Mouse (Mus musculus) Patski (cell line): Measurements from ENCODE around the gene Selenoh. TPM values are rescaled to one million over a fixed set of nuclear protein-coding genes. Genes with fewer than 3 reads are reported as not detected.

Experiments
- ATAC-seq: fragments of 100-300 bp; one replicate; pipeline ENCODE4 v1.8.0; 2021
- CTCF ChIA-PET: fragments of 350-600 bp; sonication (Branson Sonifier 250); formaldehyde crosslinking; loops from one replicate; lab custom pipeline; 2022; ENCODE audit warnings: inconsistent platforms; lab: Charles Lee
- POLR2A ChIA-PET: fragments of 350-600 bp; sonication (Branson Sonifier 250); formaldehyde crosslinking; loops from one replicate; lab custom pipeline; 2022; ENCODE audit warnings: antibody characterized with exemption, inconsistent platforms; lab: Charles Lee
- DNase-seq: peaks from one replicate; pipeline ENCODE4 v3.0.0-alpha.2; 2011; ENCODE audit warnings: low read depth, low spot score
- H3K27me3 ChIP-seq: fragments of 371-371 bp; one replicate; pipeline ENCODE4 v1.5.1; 2021
- CTCF ChIP-seq: fragments of 100-300 bp; IDR thresholded peaks from one replicate; pipeline ENCODE4 v1.5.1; 2021
- in situ Hi-C: fragments of 300-500 bp; cut with MboI; formaldehyde crosslinking; loops from 3 replicates; pipeline ENCODE4 v1.11.1; 2018; ENCODE audit warnings: low pct_unique_long_range_greater_than_20kb, mixed read lengths
- polyA plus RNA-seq: library from polyadenylated mRNA; unstranded; gene quantifications from one replicate; pipeline ENCODE4 v1.2.3, GENCODE M21; 2021

Selenoh gene
- polyA plus RNA-seq, 1 experiment from 2014 or later, result 60.4 TPM

GRCm38 (mm10) chr2:84636231-84636741 lies 34.3 kb downstream of the Selenoh start:
- ChIA-PET CTCF (interaction anchor here (1.1 to 1.8 kb wide), 5 partner anchors 11 to 54 kb away, joined by 3 to 17 read pairs (median 4); no protein-coding TSS in a partner anchor), POLR2A (interaction anchor here (1.0 kb wide), 1 partner anchor 14 kb away, joined by 4 read pairs; the partner anchor contains the start of gene Ctnnd1)
- in situ Hi-C loops, result no loop called here
- H3K27me3 ChIP-seq, result no peaks in the 10 kb centered on the region
- no peak for TF ChIP-seq CTCF
- DNase-seq (no peak), ATAC-seq (no peak)

- DNase-seq (peak; percentile 97), ATAC-seq (peak; percentile 96)
- no peak for TF ChIP-seq CTCF
- in situ Hi-C loops, result no loop called here
- H3K27me3 ChIP-seq, result no peaks in the 10 kb centered on the region
- CTCF ChIA-PET, result interaction anchor here (0.8 to 1.8 kb wide), 6 partner anchors 8 to 25 kb away, joined by 3 to 17 read pairs (median 4); no protein-coding TSS in a partner anchor
- POLR2A ChIA-PET, result no interaction called here
These were observed 35.0 kb downstream of the Selenoh start for GRCm38 (mm10) chr2:84635611-84636010.

GRCm38 (mm10) chr2:84634934-84635482 lies 35.6 kb downstream of the Selenoh start:
- in situ Hi-C loops, result no loop called here
- DNase-seq (no peak), ATAC-seq (peak; percentile 26)
- H3K27me3 ChIP-seq, result no peaks in the 10 kb centered on the region
- no peak for TF ChIP-seq CTCF
- ChIA-PET POLR2A (no interaction called here), CTCF (interaction anchor here (0.8 to 1.8 kb wide), 8 partner anchors 8 to 25 kb away, joined by 3 to 17 read pairs (median 4); no protein-coding TSS in a partner anchor)

GRCm38 (mm10) chr2:84634006-84634405 lies 36.6 kb downstream of the Selenoh start:
- CTCF ChIA-PET, result interaction anchor here (0.8 to 2.6 kb wide), 4 partner anchors 10 to 16 kb away, joined by 3 to 19 read pairs (median 4); no protein-coding TSS in a partner anchor

GRCm38 (mm10) chr2:84632999-84633398 lies 37.6 kb downstream of the Selenoh start:
- TF ChIP-seq CTCF, result no peak
- DNase-seq (no peak), ATAC-seq (no peak)
- ChIA-PET CTCF (interaction anchor here (0.7 to 2.6 kb wide), 4 partner anchors 10 to 23 kb away, joined by 3 to 19 read pairs (median 4); partner anchors contain the start of gene Ctnnd1), POLR2A (interaction anchor here (0.6 to 1.2 kb wide), 3 partner anchors 10 to 79 kb away, joined by 3 to 4 read pairs (median 3); no protein-coding TSS in a partner anchor)
- H3K27me3 ChIP-seq, result no peaks in the 10 kb centered on the region
- in situ Hi-C loops, result no loop called here

More at GRCm38 (mm10) chr2:84634006-84634405, 36.6 kb downstream of the Selenoh start:
- POLR2A ChIA-PET, result no interaction called here
- no peak for TF ChIP-seq CTCF
- in situ Hi-C loops, result no loop called here
- ATAC-seq (no peak), DNase-seq (no peak)
- no peaks in the 10 kb centered on the region for H3K27me3 ChIP-seq

- H3K27me3 ChIP-seq, result no peaks in the 10 kb centered on the region
- ATAC-seq (no peak), DNase-seq (no peak)
- TF ChIP-seq CTCF, result no peak
- CTCF ChIA-PET, result interaction anchor here (0.6 to 2.6 kb wide), 7 partner anchors 9 to 46 kb away, joined by 3 to 19 read pairs (median 4); partner anchors contain the start of gene Gm28635
- in situ Hi-C loops, result no loop called here
- POLR2A ChIA-PET, result interaction anchor here (0.8 to 1.2 kb wide), 2 partner anchors 9 kb away, joined by 3 to 4 read pairs; no protein-coding TSS in a partner anchor
These were observed 38.6 kb downstream of the Selenoh start for GRCm38 (mm10) chr2:84632001-84632400.

GRCm38 (mm10) chr2:84627036-84627435 lies 43.5 kb downstream of the Selenoh start:
- ChIA-PET CTCF (interaction anchor here (0.6 to 4.0 kb wide), 4 partner anchors 8 to 26 kb away, joined by 3 to 9 read pairs (median 4); no protein-coding TSS in a partner anchor), POLR2A (no interaction called here)
- no peak for TF ChIP-seq CTCF
- in situ Hi-C loops, result no loop called here
- DNase-seq (no peak), ATAC-seq (no peak)
- H3K27me3 ChIP-seq, result no peaks in the 10 kb centered on the region

GRCm38 (mm10) chr2:84626366-84626975 lies 44.1 kb downstream of the Selenoh start:
- ATAC-seq, result no peak
- TF ChIP-seq CTCF, result no peak
- ChIA-PET POLR2A (no interaction called here), CTCF (interaction anchor here (1.0 to 4.0 kb wide), 4 partner anchors 10 to 26 kb away, joined by 3 to 9 read pairs (median 4); no protein-coding TSS in a partner anchor)
- no peaks in the 10 kb centered on the region for H3K27me3 ChIP-seq
- in situ Hi-C loops, result no loop called here
- no peak for DNase-seq

- in situ Hi-C loops, result no loop called here
- ChIA-PET CTCF (interaction anchor here (4.0 kb wide), 1 partner anchor 29 kb away, joined by 9 read pairs; no protein-coding TSS in a partner anchor), POLR2A (no interaction called here)
- no peak for TF ChIP-seq CTCF
- DNase-seq (no peak), ATAC-seq (no peak)
- no peaks in the 10 kb centered on the region for H3K27me3 ChIP-seq
These were observed 46.4 kb downstream of the Selenoh start for GRCm38 (mm10) chr2:84624201-84624600.
